Mouse (Mus musculus) testis, adult 2 months (tissue): ENCODE measurements around the gene Cxcl12. TPM values are rescaled to one million over a fixed set of nuclear protein-coding genes. Genes with fewer than 3 reads are reported as not detected.

ENCODE experiments used
- H3K27ac ChIP-seq: fragments of 200-500 bp; 2 replicates; pipeline ENCODE4 v1.5.1; 2012; ENCODE audit warnings: low read depth, low read length; ENCODE audit not compliant: control insufficient read depth, insufficient read depth
- H3K27me3 ChIP-seq: fragments of 200-500 bp; 2 replicates; pipeline ENCODE4 v1.6.1; 2012; ENCODE audit warnings: mild to moderate bottlenecking, low read length, moderate library complexity; ENCODE audit not compliant: control insufficient read depth, insufficient read depth
- H3K36me3 ChIP-seq: fragments of 200-500 bp; 2 replicates; pipeline ENCODE4 v1.6.1; 2012; ENCODE audit warnings: mild to moderate bottlenecking, low read length; ENCODE audit not compliant: control insufficient read depth, insufficient read depth
- H3K4me1 ChIP-seq: fragments of 200-500 bp; 2 replicates; pipeline ENCODE4 v1.6.1; 2012; ENCODE audit warnings: low read length; ENCODE audit not compliant: control insufficient read depth, insufficient read depth
- H3K4me3 ChIP-seq: fragments of 200-500 bp; 2 replicates; pipeline ENCODE4 v1.5.1; 2012; ENCODE audit warnings: low read depth, mild to moderate bottlenecking, low read length, moderate library complexity, mixed read lengths; ENCODE audit not compliant: control insufficient read depth
- CTCF ChIP-seq: fragments of 200-500 bp; IDR thresholded peaks from 2 replicates; pipeline ENCODE4 v1.5.1; 2012; ENCODE audit warnings: low read depth, mild to moderate bottlenecking, inconsistent platforms, low read length, moderate library complexity; ENCODE audit not compliant: control insufficient read depth, insufficient read depth, insufficient replicate concordance
- POLR2A ChIP-seq: fragments of 200-500 bp; IDR thresholded peaks from 2 replicates; pipeline ENCODE4 v1.6.1; 2012; ENCODE audit warnings: low read depth, mild to moderate bottlenecking, inconsistent platforms, low read length, moderate library complexity; ENCODE audit not compliant: control insufficient read depth
- polyA plus RNA-seq: library from polyadenylated mRNA; depleted of rRNA; stranded (reverse); fragments of >200 nt; gene quantifications from 2 replicates; pipeline ENCODE4 v1.2.3, GENCODE M21; 2012

Cxcl12 gene
- polyA plus RNA-seq, 1 experiment = 10.4 TPM

DNA sequence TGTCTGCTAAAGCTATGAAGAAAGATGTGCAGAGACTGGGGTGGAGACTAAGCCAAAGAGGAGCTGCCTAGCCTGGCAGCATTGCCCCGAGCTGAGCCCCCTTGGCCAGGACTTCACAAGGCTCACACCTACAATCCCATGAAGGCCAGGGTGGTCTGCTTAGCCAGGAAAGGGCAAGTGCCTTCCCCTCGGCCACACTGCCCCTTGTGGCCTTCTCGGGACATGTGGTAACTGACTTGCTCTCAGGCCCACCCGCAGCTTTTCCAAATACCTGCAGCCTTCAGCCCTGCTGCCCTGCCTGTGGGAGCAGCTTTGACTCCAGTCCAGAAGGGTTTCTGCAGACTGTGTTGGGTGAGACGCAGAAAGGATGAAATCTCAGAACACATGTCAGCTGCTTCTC is 8.1 kb downstream of the Cxcl12 start:
- Histone ChIP-seq H3K27ac (no peak overlapping the region), H3K4me3 (no peak overlapping the region), H3K27me3 (no peaks in the 10 kb centered on the region), H3K4me1 (0 out of 2 replicates have a peak, but pooled peaks cover 2% of the 10 kb centered on the region), H3K36me3 (no peaks in the 10 kb centered on the region)
- TF ChIP-seq CTCF (no peak), POLR2A (no peak)

DNA sequence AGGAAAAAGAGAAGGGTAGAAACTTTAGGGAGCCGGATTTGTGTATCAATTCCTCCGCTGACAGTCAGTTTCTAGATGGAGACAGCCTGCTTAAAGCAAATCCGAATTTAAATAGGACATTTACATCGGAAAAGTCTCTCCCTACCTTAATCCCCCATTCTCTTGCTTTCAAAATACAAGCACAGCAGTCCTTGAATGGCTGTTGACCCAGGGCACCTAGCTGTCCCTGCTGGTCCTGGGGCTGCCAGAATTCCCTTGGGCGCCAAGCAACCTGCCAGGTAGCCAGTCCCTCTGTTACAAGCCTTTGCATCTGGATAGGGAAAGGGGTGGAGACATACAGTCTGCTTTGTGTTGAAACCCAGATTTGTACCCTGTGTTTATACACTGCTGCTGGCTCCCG is 12.0 kb downstream of the Cxcl12 start:
- Histone ChIP-seq H3K27me3 (no peaks in the 10 kb centered on the region), H3K27ac (no peak overlapping the region), H3K4me3 (no peak overlapping the region), H3K36me3 (no peaks in the 10 kb centered on the region), H3K4me1 (no peaks in the 10 kb centered on the region)
- TF ChIP-seq POLR2A = no peak
- no peak for TF ChIP-seq CTCF

DNA sequence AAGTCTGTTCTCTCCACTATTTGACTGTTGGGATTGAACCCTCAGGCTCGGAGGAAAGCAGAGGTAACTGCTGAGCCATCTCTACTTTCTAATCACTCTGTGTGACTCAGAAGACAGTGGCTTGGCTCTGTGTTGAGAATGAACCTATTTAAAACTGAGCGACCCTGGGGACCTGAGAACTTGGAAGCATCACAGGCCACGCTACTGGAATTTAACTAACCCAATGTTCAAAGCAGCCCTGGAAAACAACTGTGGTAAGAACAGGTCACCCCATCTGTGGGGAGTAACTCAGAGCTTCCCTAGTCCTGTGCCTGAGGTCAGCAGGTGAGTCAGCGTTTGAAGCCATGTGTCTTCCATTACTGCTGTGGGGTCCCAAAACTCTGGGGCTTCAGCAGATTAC is 17.0 kb downstream of the Cxcl12 start:
- no peak overlapping the region for H3K27ac ChIP-seq
- H3K36me3 ChIP-seq = no peaks in the 10 kb centered on the region
- TF ChIP-seq POLR2A (no peak), CTCF (no peak)

GRCm38 (mm10) chr6:117190453-117190852 is 22.1 kb downstream of the Cxcl12 start:
- Histone ChIP-seq H3K36me3 (no peaks in the 10 kb centered on the region), H3K27ac (no peak overlapping the region), H3K4me1 (no peaks in the 10 kb centered on the region), H3K4me3 (no peak overlapping the region), H3K27me3 (no peaks in the 10 kb centered on the region)
- no peak for TF ChIP-seq POLR2A
- TF ChIP-seq CTCF = no peak

More for the DNA sequence above, 17.0 kb downstream of the Cxcl12 start:
- no peaks in the 10 kb centered on the region for H3K4me1 ChIP-seq
- H3K4me3 ChIP-seq = no peak overlapping the region
- H3K27me3 ChIP-seq = no peaks in the 10 kb centered on the region

DNA sequence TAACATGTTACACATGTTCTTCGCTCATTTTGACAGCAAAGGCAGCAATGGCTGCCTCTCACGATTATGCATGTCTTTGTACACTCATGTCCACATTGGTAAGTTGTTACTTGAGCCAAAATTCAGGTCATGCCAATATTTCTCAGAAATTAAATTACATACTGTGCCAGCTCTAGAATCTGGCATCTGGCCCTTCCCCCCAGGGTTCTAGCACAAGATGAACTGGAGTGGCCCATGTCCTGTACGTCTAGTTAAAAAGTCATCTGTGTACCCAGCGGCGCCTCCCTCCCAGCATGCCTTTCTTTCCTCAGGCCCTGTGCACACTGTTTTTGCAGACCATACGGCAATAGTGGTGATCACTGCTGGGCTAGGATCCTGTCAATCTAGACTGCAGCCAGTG is 23.4 kb downstream of the Cxcl12 start:
- Histone ChIP-seq H3K4me1 (no peaks in the 10 kb centered on the region), H3K36me3 (no peaks in the 10 kb centered on the region), H3K27ac (no peak overlapping the region), H3K4me3 (no peak overlapping the region), H3K27me3 (no peaks in the 10 kb centered on the region)
- TF ChIP-seq CTCF = no peak
- no peak for TF ChIP-seq POLR2A

DNA sequence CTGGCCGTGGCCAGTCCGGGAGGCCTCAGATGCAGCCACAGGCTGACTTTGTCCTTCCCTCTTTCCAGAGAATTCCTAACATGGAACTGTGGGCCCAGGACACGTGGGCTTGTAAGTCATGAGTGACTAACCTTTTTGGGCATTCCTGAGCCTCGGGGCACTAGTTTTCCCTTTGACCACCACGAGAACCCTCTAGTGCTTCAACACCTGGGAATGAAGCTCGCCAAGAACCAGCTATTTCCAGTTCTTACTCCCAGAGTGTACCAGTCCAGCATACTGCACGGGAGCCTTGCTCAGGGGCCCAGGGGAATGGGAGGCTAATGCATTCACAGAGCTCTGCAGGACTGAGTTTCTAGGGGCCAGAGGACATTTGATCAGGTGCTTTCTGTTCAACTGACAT is 24.3 kb downstream of the Cxcl12 start:
- Histone ChIP-seq H3K27ac (no peak overlapping the region), H3K4me1 (no peaks in the 10 kb centered on the region), H3K4me3 (no peak overlapping the region), H3K27me3 (no peaks in the 10 kb centered on the region), H3K36me3 (no peaks in the 10 kb centered on the region)
- TF ChIP-seq CTCF (no peak), POLR2A (no peak)

DNA sequence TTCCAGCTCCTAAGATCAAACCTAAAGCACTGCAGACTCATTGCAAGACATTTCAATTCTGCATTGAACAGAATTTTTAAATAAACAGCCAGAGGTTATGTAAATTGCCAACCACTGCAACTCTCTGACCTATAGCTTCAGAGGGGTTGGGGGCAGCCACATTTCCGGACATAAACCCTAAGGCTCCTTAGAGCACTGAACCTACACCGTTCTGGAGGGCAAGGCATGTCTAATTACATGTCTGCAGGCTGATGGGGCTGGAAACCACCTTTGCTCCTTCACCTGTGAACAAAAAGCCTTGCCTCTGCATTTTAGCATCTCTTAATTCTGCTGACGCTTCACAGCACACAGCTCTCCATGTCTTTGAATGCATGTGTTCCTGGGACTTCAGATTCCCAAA is 26.9 kb downstream of the Cxcl12 start:
- H3K27me3 ChIP-seq = no peaks in the 10 kb centered on the region
- TF ChIP-seq CTCF (no peak), POLR2A (no peak)

GRCm38 (mm10) chr6:117198871-117199270 is 30.5 kb downstream of the Cxcl12 start:
- no peaks in the 10 kb centered on the region for H3K4me1 ChIP-seq
- no peaks in the 10 kb centered on the region for H3K27me3 ChIP-seq
- H3K36me3 ChIP-seq = no peaks in the 10 kb centered on the region
- H3K27ac ChIP-seq = no peak overlapping the region
- TF ChIP-seq CTCF = no peak
- TF ChIP-seq POLR2A = no peak
- no peak overlapping the region for H3K4me3 ChIP-seq

More for the DNA sequence above, 26.9 kb downstream of the Cxcl12 start:
- H3K36me3 ChIP-seq = no peaks in the 10 kb centered on the region
- H3K27ac ChIP-seq = no peak overlapping the region
- H3K4me3 ChIP-seq = no peak overlapping the region
- no peaks in the 10 kb centered on the region for H3K4me1 ChIP-seq
